Mouse (Mus musculus) megakaryocyte, embryonic 14.5 days (primary cell): Measurements from ENCODE around the gene Apom. TPM values are rescaled to one million over a fixed set of nuclear protein-coding genes. Genes with fewer than 3 reads are reported as not detected.

Source experiments
- H3K27me3 ChIP-seq: replicated peaks from 2 replicates; pipeline ENCODE3; 2012; ENCODE audit warnings: inconsistent platforms
- H3K36me3 ChIP-seq: replicated peaks from 2 replicates; pipeline ENCODE3; 2012; ENCODE audit warnings: low read length, inconsistent platforms, mixed read lengths
- H3K4me1 ChIP-seq: 2 replicates; pipeline ENCODE4 v1.6.1; 2012; ENCODE audit warnings: inconsistent platforms
- H3K4me3 ChIP-seq: replicated peaks from 2 replicates; pipeline ENCODE3; 2012; ENCODE audit warnings: moderate library complexity, mild to moderate bottlenecking, inconsistent platforms
- H3K9me3 ChIP-seq: 2 replicates; pipeline ENCODE4 v1.6.1; 2012; ENCODE audit warnings: inconsistent platforms
- FLI1 ChIP-seq: IDR thresholded peaks from 2 replicates; pipeline ENCODE4 v1.6.1; 2012; ENCODE audit warnings: low read length, inconsistent platforms, mixed read lengths
- GATA1 ChIP-seq: IDR thresholded peaks from 3 replicates; pipeline ENCODE4 v1.6.1; 2012; ENCODE audit warnings: mixed read lengths, low read length, inconsistent platforms, borderline replicate concordance
- polyA plus RNA-seq: library from polyadenylated mRNA; stranded (reverse); fragments of >175 nt; gene quantifications from 2 replicates; pipeline ENCODE4 v1.2.3, GENCODE M21; 2012; ENCODE audit warnings: low replicate concordance; ENCODE audit not compliant: insufficient read depth

The Apom gene
- polyA plus RNA-seq, 1 experiment = not detected

- H3K4me1 ChIP-seq = peaks cover 88% of the 10 kb centered on the region
- TF ChIP-seq GATA1 (no peak), FLI1 (no peak)
- no peaks in the 10 kb centered on the region for H3K27me3 ChIP-seq
- no peak overlapping the region for H3K4me3 ChIP-seq
- no peaks in the 10 kb centered on the region for H3K9me3 ChIP-seq
- peaks cover 89% of the 10 kb centered on the region for H3K36me3 ChIP-seq
Observed at GRCm38 (mm10) chr17:35101161-35101560, 30.7 kb downstream of the Apom start.

- Histone ChIP-seq H3K27me3 (no peaks in the 10 kb centered on the region), H3K36me3 (peaks cover 98% of the 10 kb centered on the region), H3K4me1 (peaks cover 79% of the 10 kb centered on the region), H3K4me3 (no peak overlapping the region), H3K9me3 (no peaks in the 10 kb centered on the region)
- TF ChIP-seq GATA1 = no peak
- no peak for TF ChIP-seq FLI1
Observed at GRCm38 (mm10) chr17:35100196-35100765, 31.6 kb downstream of the Apom start.

GRCm38 (mm10) chr17:35097164-35097655 lies 34.6 kb downstream of the Apom start:
- peaks cover 99% of the 10 kb centered on the region for H3K36me3 ChIP-seq
- no peak for TF ChIP-seq FLI1
- no peak for TF ChIP-seq GATA1
- H3K27me3 ChIP-seq = no peaks in the 10 kb centered on the region
- no peaks in the 10 kb centered on the region for H3K9me3 ChIP-seq
- H3K4me3 ChIP-seq = no peak overlapping the region
- H3K4me1 ChIP-seq = peaks cover 65% of the 10 kb centered on the region

GRCm38 (mm10) chr17:35096597-35096996 lies 35.3 kb downstream of the Apom start:
- TF ChIP-seq GATA1 (no peak), FLI1 (no peak)
- H3K9me3 ChIP-seq = no peaks in the 10 kb centered on the region
- H3K27me3 ChIP-seq = no peaks in the 10 kb centered on the region
- H3K4me1 ChIP-seq = peaks cover 64% of the 10 kb centered on the region
- no peak overlapping the region for H3K4me3 ChIP-seq
- peaks cover 98% of the 10 kb centered on the region for H3K36me3 ChIP-seq

GRCm38 (mm10) chr17:35094475-35095365 lies 37.1 kb downstream of the Apom start:
- peaks cover 63% of the 10 kb centered on the region for H3K4me1 ChIP-seq
- no peaks in the 10 kb centered on the region for H3K9me3 ChIP-seq
- no peaks in the 10 kb centered on the region for H3K27me3 ChIP-seq
- H3K36me3 ChIP-seq = peaks cover 94% of the 10 kb centered on the region
- H3K4me3 ChIP-seq = peak overlapping the region; percentile 12
- no peak for TF ChIP-seq GATA1
- no peak for TF ChIP-seq FLI1

GRCm38 (mm10) chr17:35092403-35093198 lies 39.2 kb downstream of the Apom start:
- no peak overlapping the region for H3K4me3 ChIP-seq
- peaks cover 58% of the 10 kb centered on the region for H3K4me1 ChIP-seq
- peaks cover 73% of the 10 kb centered on the region for H3K36me3 ChIP-seq
- no peaks in the 10 kb centered on the region for H3K9me3 ChIP-seq
- TF ChIP-seq GATA1 (no peak), FLI1 (no peak)
- H3K27me3 ChIP-seq = no peaks in the 10 kb centered on the region

- peaks cover 64% of the 10 kb centered on the region for H3K4me1 ChIP-seq
- H3K36me3 ChIP-seq = peaks cover 50% of the 10 kb centered on the region
- H3K27me3 ChIP-seq = no peaks in the 10 kb centered on the region
- H3K9me3 ChIP-seq = no peaks in the 10 kb centered on the region
- TF ChIP-seq GATA1 (no peak), FLI1 (no peak)
- H3K4me3 ChIP-seq = peak overlapping the region; percentile 96
Observed at GRCm38 (mm10) chr17:35090166-35090932, 41.5 kb downstream of the Apom start.

- H3K4me1 ChIP-seq = peaks cover 69% of the 10 kb centered on the region
- TF ChIP-seq FLI1 = no peak
- TF ChIP-seq GATA1 = no peak
- peak within 1 kb of the TSS; percentile 96 for H3K4me3 ChIP-seq
- H3K36me3 ChIP-seq = peaks cover 41% of the 10 kb centered on the region
- H3K27me3 ChIP-seq = no peaks in the 10 kb centered on the region
- H3K9me3 ChIP-seq = no peaks in the 10 kb centered on the region
Observed at GRCm38 (mm10) chr17:35088825-35089644, 42.8 kb downstream of the Apom start, which contains the start of gene Abhd16a. TSS of gene Abhd16a (plus strand) at chr17:35089263.

- Histone ChIP-seq H3K9me3 (no peaks in the 10 kb centered on the region), H3K36me3 (peaks cover 41% of the 10 kb centered on the region), H3K27me3 (no peaks in the 10 kb centered on the region), H3K4me3 (no peak overlapping the region), H3K4me1 (peaks cover 78% of the 10 kb centered on the region)
- TF ChIP-seq FLI1 (no peak), GATA1 (no peak)
Observed at GRCm38 (mm10) chr17:35088151-35088550, 43.7 kb downstream of the Apom start.
